Mouse (Mus musculus) kidney, adult 2 months (tissue): Measurements from ENCODE around the gene Scrt2.

Experiments
- CTCF ChIP-seq: fragments of 200-500 bp; conservative IDR thresholded peaks from 2 replicates; pipeline ENCODE4 v1.5.1; 2011; ENCODE audit warnings: low read depth, mild to moderate bottlenecking, control low read depth, low read length, moderate library complexity, mixed read lengths; ENCODE audit not compliant: insufficient read depth, insufficient read length
- POLR2A ChIP-seq: fragments of 200-500 bp; IDR thresholded peaks from one replicate; pipeline ENCODE4 v1.6.1; 2011; ENCODE audit warnings: low read depth, low read length, control low read depth

DNA sequence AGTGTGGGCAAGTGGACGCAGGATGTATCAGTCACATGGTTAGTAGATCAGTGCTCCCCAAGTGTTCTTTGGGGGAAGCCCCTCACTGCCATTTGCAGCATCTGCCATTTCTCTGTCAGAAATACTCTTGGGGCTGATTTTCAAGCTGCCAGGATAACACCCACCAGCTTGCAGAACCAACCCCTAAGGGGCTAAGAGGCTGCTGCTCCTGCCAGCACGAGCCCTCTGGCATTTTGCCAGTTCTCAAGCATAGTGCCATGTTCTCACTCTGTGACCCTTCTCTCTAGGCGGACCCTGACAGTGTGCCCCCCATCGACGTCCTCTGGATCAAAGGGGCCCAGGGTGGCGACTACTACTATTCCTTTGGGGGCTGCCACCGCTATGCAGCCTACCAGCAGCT lies 27.4 kb downstream of the Scrt2 start:
- TF ChIP-seq POLR2A (no peak), CTCF (no peak)
